Mouse (Mus musculus) testis, adult 2 months (tissue): ENCODE results near the gene Pdia6.

Source experiments
- CTCF ChIP-seq: fragments of 200-500 bp; IDR thresholded peaks from 2 replicates; pipeline ENCODE4 v1.5.1; 2012; ENCODE audit warnings: low read depth, mild to moderate bottlenecking, inconsistent platforms, low read length, moderate library complexity; ENCODE audit not compliant: control insufficient read depth, insufficient read depth, insufficient replicate concordance
- POLR2A ChIP-seq: fragments of 200-500 bp; IDR thresholded peaks from 2 replicates; pipeline ENCODE4 v1.6.1; 2012; ENCODE audit warnings: low read depth, mild to moderate bottlenecking, inconsistent platforms, low read length, moderate library complexity; ENCODE audit not compliant: control insufficient read depth

- TF ChIP-seq CTCF = no peak
- no peak for TF ChIP-seq POLR2A
Measured at GRCm38 (mm10) chr12:17258431-17258830, 7.9 kb upstream of the Pdia6 start.
